Mouse (Mus musculus) right cerebral cortex, postnatal 14 days (tissue): Measurements from ENCODE around the gene Atn1.

Source experiments
- DNase-seq: peaks from one replicate; pipeline ENCODE4 v3.0.0; 2022

Atn1 gene

DNA sequence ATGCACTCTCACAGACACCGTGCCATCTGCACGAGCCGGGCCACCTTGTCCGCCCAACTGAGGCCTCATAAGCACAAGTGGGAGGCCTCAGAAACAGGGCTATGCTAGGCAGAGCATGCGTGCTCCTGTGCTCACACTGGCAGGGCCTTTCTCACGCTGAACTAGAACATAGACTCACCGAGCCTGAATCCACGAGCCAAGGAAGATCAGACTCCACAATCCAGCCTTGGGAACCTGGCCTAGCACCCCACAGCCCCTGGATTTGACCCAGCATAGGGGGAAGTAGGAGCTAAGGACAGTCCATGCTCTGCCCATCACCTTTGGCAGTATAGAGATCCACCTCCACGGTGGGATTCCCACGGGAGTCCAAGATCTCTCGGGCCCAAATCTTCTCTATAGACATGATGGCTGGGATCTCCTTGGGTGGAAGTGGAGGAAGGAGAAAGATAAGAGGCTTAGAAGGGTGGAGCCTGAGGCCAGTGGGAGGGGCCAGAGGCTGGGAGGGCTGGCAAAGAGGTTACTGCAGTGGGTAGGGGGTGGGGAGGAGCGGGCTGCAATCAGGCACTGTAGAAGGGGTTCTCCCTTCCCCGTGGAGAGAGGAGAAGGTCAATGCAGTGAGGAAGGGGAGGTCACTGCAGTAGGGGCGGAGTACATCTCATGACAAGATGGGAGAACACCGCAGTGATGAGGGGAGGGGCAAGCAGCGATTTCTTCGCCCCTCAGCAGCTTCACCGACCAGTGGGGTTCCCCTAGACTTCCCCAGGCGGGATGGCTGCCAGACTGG is 11.8 kb upstream of the Atn1 start:
- DNase-seq = peak; percentile 51

DNA sequence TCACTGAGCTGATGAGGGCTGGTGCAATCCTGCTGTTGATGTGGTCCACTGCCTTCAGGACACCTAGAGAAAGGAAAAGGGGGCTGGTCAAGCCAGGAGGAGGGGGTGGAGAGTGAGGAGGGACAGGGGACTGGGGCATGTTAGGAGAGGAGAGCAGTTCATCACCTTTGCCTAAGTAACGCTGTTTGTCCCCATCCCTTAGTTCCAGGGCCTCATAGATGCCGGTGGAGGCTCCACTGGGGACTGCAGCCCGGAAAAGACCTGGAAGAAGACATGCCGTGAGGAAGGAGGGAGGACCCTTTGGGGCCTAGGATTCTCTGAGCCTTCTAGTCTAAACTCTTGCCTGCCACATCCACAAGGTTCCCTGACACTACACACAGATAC is 11.2 kb upstream of the Atn1 start:
- DNase-seq = no peak

DNA sequence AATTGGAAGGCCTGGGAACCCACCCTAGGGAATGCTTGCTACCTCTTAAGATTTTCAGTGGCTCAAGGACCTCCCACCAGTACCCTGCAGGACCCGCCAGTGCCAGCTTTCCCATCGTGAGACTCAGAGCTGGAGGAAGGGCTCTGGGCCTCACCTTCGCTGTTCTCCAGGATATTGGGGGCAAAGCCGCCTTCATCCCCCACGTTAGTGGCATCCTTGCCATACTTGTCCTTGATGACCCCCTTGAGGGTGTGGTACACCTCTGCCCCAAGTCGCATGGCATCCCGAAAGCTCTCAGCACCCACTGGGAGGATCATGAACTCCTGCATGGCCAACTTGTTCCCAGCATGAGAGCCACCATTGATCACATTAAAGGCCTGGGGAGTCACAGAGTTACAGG is 9.6 kb upstream of the Atn1 start:
- DNase-seq = no peak

DNA sequence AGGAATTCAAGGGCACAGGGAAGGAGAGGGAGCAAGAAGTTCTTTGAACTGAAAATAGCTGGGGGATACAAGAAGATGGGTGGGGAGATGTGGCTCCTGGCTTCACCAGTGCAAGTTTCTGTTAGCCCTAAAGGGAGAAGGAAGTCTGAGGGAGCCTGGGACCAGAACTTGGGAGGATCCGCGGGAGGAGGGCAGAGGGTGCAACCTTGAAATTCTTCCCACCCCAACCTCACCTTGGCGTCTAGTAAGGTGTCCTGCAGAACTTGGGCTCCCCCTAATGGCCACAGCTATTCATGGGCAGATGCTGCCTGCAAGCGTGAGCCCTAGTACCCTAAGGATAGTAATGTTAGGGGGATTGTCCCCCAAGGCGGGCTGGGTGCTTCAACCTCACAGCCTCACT is 2.9 kb upstream of the Atn1 start:
- DNase-seq = peak; percentile 82

DNA sequence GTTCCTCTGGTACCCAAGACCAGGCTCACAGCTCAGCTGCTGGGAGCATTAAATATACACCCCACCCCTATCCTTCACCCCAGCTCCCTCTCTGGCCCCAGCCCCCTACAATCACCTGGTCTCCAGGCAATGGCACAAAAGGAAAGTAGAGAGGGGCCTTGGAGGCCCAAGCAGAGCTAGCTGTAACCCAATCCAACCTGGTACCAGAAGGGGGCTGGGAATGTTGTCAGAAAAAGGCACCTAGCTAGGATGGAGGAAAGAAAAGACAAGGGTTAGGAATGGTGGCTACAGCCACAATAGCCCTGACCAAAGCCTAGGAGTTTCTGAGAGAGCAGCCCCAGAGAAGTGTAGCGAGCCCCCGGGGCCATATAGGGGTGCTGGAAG is 2.5 kb upstream of the Atn1 start:
- DNase-seq = no peak

DNA sequence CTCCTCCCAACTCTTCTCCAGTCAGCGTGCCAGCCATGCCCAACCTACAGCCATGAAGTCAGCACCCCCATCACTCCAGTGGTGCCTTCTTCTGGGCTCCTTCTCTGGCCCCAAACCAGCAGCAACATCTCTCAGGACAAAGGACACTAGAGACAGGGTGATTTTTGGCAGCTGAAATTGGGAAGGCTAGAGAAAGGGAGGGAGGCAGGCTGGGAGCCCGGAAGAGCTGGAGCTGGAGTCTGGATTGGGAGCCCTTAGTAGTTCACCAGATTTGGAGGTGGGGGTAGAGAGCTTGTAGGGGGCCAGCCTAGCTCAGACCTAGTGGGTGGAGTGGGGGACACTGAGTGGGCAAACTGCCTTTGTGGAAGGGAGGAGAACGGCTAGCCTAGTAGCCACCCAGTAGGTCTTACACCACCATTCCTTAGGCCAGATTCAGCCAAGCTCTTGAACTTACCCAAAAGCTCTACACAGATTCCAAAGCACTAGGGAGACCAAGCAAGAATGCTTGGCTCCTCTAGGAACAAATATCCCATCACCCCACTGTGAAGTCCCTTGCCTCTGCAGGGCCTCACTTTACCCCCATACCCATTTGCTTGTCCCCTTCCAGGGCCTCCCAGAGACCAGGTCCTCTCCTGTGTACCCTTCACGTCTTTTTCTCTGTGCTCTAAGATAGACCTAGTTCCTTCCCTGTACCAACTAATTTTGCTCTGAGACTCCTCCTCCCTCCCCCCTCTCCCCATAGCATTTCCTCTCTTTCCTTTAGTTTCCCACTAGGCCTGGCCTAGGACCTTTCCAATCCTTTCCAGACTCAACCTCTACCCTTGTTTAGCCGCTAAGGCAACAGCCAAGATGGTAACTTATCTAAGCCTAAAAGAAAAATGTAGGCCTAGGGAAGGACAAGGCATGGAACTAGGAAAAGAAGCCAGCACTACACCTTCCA is 1.9 kb upstream of the Atn1 start:
- no peak for DNase-seq

DNA sequence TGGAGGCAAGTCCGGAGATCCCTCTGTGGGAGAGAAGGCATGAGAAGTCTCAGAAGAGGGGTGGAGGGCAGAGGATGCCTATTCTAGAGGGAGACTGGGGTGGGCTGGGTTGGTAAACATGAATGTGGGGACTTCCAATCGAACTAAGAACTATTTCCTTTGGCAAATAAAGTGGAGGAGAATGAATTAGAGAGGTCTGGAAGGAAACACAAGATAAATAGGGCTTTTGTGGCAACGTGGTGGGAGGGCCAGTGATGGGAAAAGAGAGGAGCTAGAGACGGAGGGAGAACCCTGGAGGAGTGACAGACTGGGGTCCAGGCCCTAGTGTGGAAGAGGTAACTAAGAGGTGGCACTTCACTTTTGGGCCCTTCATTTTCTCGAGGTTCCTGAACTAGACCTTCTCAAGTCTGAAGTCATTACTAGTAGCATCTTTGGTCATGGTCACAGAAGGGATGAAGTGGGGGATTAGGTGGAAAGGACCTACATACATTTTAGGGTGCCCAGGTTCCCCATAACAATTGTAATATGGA is 1.1 kb upstream of the Atn1 start:
- DNase-seq = no peak

DNA sequence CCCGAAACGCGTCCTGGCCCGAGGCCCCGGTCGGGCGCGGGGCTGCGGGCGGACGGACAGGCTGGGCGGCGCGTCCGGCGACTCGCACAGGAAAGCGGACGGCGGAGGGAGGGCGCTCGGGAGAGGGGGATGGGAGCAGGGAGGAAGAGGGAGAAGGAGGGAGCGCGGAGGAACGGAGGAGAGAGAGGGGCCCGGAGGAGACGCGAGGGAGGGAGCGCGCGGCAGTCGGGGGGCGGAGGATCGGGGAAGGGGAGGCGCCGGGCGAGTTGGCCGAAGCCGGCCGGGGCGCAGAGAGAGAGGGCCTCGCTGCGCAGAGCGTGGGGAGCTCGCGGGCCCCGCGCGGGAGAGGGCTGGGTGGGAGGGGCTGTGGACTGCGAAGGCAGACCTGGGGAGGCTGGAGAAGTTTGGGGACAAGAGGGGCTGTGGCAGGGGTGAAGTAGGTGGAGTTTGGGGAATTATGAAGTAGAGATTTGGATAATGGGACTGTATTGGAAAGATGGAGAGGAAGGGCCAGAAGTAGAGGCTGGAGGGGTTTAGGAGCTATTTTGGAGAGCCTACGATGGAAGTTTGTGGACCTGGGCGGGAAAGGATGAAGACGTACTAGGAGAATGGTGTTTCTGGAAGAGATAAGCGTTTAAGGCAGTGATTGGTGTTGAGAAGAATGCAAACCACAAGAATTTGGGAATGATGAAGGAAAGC is 477 bp upstream of the Atn1 start:
- DNase-seq = peak; percentile 85

DNA sequence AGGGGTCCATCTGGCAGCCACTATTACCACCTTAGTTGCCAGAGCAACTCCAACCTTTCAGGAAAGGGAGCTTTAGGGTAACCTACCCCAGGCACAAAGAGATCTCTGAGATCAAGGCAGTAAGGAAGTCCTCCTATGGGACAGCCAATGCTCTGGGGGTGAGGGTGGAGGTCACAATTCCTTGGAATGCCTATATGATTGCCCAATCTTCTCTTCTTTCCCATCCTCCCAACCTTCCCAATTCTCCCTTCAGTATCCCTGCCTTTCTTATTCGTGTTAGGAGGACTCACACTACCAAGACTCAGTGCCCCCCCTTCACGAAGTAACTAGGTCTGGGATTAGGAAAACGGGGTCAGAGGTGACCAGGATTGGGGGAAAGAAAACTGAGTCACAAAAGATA is 1.0 kb downstream of the Atn1 start:
- no peak for DNase-seq

DNA sequence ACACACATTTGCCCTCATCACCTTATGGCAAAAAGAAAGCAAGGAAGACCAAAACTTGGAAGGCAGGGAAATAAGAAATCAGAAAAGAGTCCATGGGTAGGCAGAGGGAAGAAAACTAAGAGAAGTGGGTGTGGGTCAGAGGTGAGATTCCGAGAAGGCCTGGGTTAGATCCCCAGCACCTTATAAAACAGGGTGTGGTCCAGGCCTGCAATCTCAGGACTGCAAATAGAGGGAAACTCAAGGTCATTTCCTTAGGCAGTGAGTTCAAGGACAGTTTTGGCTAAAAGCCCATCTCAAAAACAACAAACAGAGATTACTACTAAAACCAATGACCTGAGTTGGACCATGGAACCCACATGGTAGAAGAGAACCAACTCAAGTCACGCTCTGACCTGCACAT is 2.5 kb downstream of the Atn1 start:
- no peak for DNase-seq

DNA sequence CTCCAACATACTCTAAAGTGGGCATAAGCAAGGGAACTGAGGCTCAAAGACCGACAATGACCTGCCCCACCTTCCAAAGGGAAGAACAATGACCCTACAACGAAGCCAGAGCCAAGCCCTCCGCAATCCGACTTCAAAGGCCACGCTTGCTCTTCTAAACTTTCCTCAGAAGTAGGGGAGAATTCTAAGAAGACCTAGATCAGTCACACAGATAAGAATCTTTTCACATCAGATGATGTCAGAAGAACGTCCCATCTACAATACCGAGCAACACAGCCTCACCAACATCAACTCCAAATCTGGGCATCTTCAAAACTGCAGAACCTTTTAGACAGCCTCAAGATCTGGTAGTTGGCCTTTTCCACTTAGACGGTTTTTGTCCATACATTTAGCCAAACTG is 5.9 kb downstream of the Atn1 start:
- DNase-seq = no peak

DNA sequence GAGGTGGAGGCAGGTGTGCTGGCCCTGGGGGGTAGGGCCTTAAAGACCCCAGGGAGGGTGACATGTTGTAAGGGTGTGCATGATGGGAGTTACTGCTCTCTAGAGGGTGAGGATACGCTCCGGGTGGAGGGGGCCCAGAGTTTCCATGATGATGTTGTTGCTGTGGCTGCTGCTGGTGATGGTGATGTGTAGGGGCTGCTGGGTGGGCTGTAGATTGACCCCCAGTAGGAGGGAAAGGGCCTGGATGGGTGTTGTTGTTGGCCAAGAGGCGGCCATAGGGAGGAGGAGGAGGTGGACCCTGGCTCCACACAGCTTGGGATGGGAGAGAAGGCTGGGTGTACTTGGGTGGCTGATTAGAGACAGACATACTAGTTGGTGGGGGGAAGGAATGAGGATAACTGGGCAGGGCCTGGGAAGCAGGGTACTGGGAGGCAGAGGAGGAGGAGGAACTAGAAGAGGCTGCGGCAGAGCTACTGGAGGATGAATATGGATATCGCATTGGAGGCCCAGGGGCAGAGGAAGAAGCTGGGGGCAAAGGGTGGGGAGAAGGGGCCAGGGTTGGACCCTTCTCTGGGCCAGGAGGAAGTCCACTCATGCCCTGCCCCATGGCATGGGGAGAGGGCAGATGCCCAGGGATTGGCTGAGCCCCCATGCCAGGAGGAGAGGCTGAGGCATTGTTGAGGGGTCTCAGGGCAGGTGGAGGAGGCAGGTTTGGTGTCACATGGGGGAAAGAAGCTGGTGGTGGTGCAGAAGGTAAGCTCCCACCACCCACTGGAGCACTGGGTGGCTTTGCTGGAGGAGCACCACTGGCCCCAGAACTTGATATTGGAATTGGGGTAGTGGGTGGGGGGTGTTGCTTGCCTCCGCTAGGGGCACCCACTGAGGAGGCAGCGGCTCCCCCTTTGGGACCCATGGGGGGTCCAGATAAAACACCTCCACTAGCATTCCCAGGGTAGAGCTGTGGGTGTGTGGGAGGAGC is 9.4 kb downstream of the Atn1 start:
- no peak for DNase-seq

DNA sequence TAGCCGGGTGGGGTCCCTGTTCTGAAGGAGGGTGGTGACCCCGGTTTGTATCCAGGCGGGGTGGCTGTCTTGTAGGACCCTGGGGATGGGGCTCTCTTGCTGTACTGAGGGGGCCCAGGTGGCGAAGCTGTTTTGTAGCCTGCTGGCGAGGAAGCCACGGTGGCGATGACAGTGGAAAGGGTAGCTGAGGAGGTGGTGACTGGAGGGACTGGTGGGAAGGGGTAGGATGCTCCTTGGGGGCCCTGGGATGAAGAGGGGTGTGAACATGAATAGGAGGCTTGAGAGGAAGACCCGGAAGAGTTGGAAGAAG is 10.1 kb downstream of the Atn1 start:
- DNase-seq = no peak

DNA sequence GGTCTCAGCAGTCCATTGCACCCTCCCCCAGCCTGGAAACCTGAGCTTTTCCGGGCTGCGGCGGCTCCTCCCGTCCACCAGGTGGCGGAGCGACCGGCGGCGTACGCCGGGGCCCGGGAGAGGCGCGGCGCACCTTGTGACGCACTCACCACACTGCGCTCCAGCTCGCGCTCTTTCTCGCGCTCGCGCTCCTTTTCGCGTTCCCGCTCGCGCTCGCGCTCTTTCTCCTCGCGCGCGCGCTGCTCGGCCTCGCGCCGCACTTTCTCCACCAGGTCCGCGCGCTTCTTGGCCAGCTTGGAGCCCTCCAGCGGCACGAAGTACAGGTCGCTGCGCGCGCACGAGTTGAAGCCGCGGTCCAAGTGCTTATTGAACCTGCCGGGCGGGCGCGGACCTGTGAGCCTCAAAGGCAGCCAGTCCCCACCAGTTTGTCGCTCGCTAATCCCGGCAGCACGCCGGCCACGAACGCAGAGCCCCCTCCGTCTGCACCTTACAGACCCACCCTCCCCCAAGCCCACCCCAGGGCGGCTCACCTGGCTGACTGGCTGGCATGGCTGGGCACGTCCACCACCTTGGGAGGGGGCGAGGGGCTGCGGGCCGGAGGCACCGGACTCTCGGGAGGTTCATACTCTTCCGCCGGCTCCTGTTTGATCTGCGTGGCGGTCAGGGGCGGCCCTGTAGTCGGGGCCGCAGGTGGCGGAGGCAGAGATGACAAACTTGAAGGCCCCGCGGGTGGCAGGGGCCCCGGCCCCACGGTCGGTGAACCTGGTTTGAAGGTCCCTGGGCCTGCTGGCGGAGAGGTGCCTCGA is 10.6 kb downstream of the Atn1 start:
- peak; percentile 95 for DNase-seq

DNA sequence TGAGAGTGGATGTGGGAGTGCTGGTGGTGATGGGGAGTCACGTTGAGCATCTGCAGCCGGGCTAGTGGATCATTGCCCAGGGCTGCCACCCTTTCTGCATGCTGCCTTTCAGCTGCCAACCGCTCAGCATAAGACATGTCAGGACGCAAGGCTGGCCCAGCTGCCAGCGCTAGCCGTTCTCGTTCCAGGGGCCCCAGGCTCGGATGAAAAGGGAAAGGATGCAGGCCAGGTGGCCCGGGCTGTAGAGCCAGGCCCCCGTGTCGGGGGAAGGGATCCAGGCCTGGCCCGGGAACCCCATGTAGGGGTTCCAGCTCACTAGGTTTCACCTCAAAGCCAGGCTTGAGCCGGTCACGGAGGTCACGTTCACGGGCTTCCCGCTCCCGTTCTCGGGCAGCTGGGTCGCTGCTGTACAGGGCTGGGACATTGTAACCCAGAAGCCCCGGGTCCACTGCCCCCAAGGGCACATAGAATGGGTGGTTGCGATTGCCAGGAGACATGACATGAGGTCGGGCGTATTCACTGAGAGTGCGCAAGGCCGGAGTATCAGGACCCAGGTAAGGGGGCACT is 11.5 kb downstream of the Atn1 start:
- no peak for DNase-seq

DNA sequence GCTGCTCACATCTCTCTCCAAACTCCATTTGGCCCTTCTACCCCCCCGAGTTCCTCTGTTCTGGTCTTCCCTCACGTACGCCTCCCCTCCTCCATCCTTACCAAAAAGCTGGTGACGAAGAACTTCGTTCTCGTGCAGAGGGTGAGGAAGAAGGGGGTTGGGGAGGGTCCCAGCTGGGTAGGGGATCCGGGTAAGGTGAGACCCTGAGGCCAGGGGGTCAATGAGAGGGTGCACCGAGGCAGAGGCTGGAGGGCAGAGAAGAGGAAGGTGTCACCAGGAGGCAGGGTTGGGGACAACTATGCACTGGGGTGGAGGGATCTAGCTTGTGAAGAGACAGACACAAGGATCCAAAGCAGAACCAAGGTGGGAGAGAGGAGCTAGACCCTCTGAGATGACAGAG is 12.7 kb downstream of the Atn1 start:
- no peak for DNase-seq

DNA sequence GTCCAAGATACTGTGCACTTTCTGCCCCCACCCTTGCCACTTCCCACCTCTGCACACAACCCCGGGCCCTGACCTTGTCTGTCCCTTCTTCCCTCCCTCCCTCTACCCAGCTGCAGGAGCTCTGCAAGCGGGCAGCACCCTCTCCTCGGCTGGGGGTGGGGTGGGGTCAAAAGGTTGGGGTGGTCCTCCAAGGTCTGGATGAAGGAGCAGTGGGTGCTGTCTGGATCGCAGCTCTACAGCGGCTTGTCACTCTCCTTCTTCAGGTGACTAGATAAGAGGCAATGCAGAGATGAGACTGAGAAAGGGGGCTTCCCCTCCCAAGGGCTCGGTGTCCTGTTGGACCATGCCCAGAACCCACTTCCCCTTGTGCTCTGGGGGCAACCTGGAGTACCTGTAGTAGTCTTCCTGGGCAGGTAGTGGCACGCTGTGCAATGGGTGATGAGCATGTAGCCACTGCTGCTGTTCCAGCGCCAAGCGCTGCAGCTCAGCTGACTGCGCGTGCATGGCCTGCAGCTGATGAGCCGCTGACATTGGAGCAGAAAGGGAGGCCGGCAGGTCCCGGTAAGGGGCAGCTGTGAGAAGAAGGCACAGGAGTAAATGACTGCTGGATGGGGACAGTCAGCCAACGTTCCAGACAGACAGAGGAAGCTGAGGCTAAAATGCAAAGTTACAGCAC is 13.3 kb downstream of the Atn1 start:
- DNase-seq = no peak

DNA sequence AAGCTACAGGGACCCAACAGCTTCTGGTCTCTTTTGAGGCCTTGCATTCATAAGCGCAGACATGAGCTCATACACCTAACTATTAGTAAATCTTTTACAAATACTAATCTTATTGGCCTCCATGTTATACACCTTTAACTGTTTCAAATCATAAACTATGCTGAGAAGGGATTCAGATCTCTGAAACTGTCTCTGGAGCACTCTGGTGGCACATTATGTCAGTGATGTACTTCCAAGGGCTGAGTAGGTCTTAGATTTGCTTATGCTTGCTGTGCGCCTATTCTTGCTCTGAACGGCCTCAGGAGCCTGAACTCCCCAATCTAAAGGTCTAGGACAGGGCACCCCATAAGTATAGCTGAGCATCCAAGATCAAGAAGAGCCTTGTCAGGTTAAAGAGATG is 14.5 kb downstream of the Atn1 start:
- DNase-seq = no peak

DNA sequence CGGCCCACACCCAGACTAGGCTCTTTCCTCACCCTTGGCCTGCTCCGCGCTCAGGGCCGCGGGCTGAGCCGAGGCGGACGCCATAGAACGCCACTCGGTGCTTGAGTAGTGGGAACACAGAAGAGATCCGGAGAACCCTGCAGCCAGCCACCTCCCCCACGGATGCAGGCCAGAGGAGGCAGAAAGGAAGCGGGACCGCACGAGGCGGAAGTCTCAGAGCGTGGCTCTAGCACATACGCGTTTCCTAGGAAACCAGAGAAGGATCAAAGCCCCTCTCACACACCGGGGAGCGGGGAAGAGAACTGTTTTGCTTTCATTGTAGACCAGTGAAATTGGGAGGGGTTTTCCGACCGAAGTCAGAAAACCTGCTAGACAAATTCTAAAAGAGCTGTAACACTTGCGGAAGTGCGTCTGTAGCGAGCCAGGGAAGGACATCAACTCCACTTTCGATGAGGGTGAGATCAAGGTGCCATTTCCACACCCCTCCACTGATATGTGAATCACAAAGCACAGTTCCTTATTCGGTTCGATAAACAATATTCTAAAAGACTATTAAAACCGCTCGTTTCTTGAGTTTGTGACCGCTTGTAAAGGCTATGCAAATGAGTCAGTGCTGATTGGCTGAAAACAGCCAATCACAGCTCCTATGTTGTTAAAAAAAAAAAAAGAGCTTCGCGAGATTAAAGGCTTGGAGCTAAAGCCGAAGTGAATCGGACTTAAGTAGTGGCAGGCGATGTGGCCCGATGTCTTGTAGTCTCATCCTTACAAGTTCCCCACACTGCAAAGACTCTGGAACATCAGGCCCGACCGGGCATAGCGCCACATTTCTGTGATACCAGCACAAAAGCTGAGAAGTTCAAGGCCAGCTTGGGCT is 15.2 kb downstream of the Atn1 start, which contains the start of gene Grcc10:
Gene Grcc10 (minus strand): TSS at position 487 of the 874 bp plus-strand sequence.
- peak; percentile 86 for DNase-seq
